Mouse (Mus musculus) hindbrain, embryonic 12.5 days (tissue): ENCODE results near the gene Nt5c. TPM values are rescaled to one million over a fixed set of nuclear protein-coding genes. Genes with fewer than 3 reads are reported as not detected.
"Not testable (repeated sequence)": the region's sequence is repeated elsewhere in the genome, so short reads cannot be mapped to it uniquely, and the experiment has no call there.

Source experiments
- ATAC-seq: fragments of 200-750 bp; cut with Nextera tagmentation; 2 replicates; pipeline ENCODE4 v1.8.0; 2017; ENCODE audit warnings: moderate TSS enrichment; ENCODE audit not compliant: low FRiP score
- H3K27ac ChIP-seq: fragments of 300-500 bp; sonication (generic); 2 replicates; pipeline ENCODE4 v1.5.1; 2016; ENCODE audit warnings: mild to moderate bottlenecking
- H3K27me3 ChIP-seq: fragments of 300-500 bp; sonication (generic); 2 replicates; pipeline ENCODE4 v1.6.1; 2016; ENCODE audit warnings: mild to moderate bottlenecking
- H3K36me3 ChIP-seq: fragments of 300-500 bp; sonication (generic); 2 replicates; pipeline ENCODE4 v1.6.1; 2016; ENCODE audit warnings: mild to moderate bottlenecking
- H3K4me1 ChIP-seq: fragments of 300-500 bp; sonication (generic); 2 replicates; pipeline ENCODE4 v1.6.1; 2016
- H3K4me2 ChIP-seq: fragments of 300-500 bp; sonication (generic); replicated peaks from 2 replicates; pipeline ENCODE4 v1.6.1; 2016; ENCODE audit warnings: mild to moderate bottlenecking
- H3K4me3 ChIP-seq: fragments of 300-500 bp; sonication (generic); 2 replicates; pipeline ENCODE4 v1.5.1; 2016; ENCODE audit warnings: mild to moderate bottlenecking
- H3K9ac ChIP-seq: fragments of 300-500 bp; sonication (generic); 2 replicates; pipeline ENCODE4 v1.6.1; 2016; ENCODE audit warnings: mild to moderate bottlenecking, moderate library complexity
- H3K9me3 ChIP-seq: fragments of 300-500 bp; sonication (generic); replicated peaks from 2 replicates; pipeline ENCODE4 v1.6.1; 2016; ENCODE audit warnings: mild to moderate bottlenecking
- WGBS: fragments of 180-500 bp; shearing (Covaris S2); methylation state at CpG from one replicate; pipeline ENCODE4 v1.1.7; 2016; 5-methylcytosine and 5-hydroxymethylcytosine counted together
- polyA plus RNA-seq: library from polyadenylated mRNA; unstranded; fragments of >200 nt; fragmentation: Nextera tagmentation; extraction: Ambion mirVana; gene quantifications from 2 replicates; pipeline ENCODE4 v1.2.1, GENCODE M21; 2016

Nt5c gene
- polyA plus RNA-seq, 1 experiment from 2014 or later = 81.5 TPM

DNA sequence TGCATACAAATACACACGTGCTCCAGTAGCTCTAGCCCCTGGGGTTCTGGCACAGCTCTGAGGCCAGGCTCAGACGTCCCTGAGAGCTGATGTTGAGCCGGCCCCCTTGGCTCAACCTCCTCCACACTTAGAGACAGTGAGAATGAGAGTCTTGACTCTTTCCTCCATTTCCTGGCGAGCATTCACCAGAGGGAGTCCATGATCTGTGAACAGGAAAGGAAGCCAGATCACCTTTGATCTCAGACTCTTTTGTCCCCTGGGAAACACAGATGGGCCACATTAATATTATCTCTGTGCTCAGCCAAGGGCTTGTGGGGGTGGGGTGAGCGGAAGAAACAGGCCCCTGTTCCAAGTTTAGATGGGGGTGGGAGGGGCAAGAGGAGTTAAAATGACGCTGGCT is 34.3 kb downstream of the Nt5c start:
- WGBS = 31% methylated on average over 6 of the region's 6 CpGs

DNA sequence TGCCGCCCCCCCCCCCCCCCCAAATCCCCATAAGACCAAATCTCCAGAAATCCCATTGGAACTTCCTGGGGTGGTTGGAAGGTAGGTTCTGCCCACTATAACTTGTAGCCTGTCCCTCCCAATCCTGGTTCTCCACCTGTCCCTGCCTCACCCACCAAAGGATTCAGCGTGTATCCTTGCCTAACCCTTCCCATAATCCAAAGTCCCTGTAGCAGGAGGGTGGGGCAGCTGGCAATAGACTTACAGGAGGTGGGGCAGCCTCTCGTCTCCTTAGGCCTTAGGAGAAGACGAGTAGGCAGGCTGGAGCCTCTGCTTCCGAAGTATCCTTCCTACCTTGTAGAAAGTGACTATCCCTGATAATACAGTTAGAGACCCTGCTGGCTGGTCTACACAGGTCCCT is 35.5 kb downstream of the Nt5c start:
- Histone ChIP-seq H3K27ac (no peak overlapping the region), H3K27me3 (no peaks in the 10 kb centered on the region), H3K9me3 (peaks cover 5% of the 10 kb centered on the region; the same call in 1 of the 2 replicates), H3K9ac (no peak overlapping the region), H3K4me1 (peaks cover 4% of the 10 kb centered on the region; the same call in 1 of the 2 replicates), H3K4me3 (no peak overlapping the region), H3K4me2 (no peak overlapping the region), H3K36me3 (no peaks in the 10 kb centered on the region)
- WGBS = 86% methylated on average over 5 of the region's 5 CpGs
- no peak for ATAC-seq

More for the DNA sequence above, 34.3 kb downstream of the Nt5c start:
- Histone ChIP-seq H3K9me3 (peaks cover 5% of the 10 kb centered on the region; the same call in 1 of the 2 replicates), H3K4me1 (peaks cover 4% of the 10 kb centered on the region; the same call in 1 of the 2 replicates), H3K27ac (no peak overlapping the region), H3K4me3 (no peak overlapping the region), H3K9ac (no peak overlapping the region), H3K27me3 (no peaks in the 10 kb centered on the region; the same call in none of the 2 replicates), H3K36me3 (no peaks in the 10 kb centered on the region), H3K4me2 (no peak overlapping the region)
- ATAC-seq = no peak

DNA sequence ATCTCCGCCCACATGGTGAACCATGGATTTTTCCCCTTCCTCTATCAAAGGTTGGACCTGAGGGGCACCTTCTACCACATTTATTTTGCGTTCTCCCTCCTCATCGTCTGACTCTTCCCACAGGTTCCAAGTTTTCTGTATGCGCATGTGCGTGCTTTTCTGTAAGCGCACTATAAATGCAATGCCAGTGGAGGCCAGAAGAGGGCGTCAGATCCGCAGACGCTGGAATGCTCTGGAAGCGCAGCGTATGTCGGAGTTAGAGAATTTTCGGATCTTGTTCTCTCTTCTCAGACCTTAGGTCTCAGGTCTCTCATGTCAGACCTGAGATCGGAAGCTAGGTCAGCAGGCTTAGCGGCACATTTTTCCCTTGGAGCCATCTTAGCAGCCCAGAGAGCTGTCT is 36.0 kb downstream of the Nt5c start:
- Histone ChIP-seq H3K27me3 (no peaks in the 10 kb centered on the region), H3K9me3 (peaks cover 5% of the 10 kb centered on the region; the same call in 1 of the 2 replicates), H3K4me3 (no peak overlapping the region), H3K27ac (no peak overlapping the region), H3K9ac (no peak overlapping the region), H3K4me2 (no peak overlapping the region), H3K36me3 (no peaks in the 10 kb centered on the region), H3K4me1 (peaks cover 4% of the 10 kb centered on the region; the same call in 1 of the 2 replicates)
- 87% methylated on average over 15 of the region's 15 CpGs for WGBS
- no peak for ATAC-seq

DNA sequence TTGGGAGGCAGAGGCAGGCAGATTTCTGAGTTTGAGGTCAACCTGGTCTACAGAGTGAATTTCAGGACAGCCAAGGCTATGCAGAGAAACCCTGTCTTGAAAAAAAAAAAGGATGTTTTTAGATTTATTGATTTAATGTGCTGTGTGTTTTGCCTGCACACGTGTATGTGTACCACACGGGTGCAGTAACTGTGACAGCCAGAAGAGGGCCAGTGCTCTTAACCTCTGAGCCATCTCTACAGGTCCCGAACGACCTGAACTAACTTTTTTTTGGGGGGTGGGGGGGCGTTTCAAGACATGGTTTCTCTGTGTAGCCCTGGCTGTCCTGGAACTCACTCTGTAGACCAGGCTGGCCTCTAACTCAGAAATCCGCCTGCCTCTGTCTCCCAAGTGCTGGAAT is 36.8 kb downstream of the Nt5c start:
- not testable (repeated sequence) for H3K4me3 ChIP-seq, H3K9me3 ChIP-seq, H3K27ac ChIP-seq, H3K4me2 ChIP-seq, H3K4me1 ChIP-seq, H3K27me3 ChIP-seq, H3K9ac ChIP-seq, ATAC-seq, H3K36me3 ChIP-seq
- 89% methylated on average over 6 of the region's 6 CpGs for WGBS

DNA sequence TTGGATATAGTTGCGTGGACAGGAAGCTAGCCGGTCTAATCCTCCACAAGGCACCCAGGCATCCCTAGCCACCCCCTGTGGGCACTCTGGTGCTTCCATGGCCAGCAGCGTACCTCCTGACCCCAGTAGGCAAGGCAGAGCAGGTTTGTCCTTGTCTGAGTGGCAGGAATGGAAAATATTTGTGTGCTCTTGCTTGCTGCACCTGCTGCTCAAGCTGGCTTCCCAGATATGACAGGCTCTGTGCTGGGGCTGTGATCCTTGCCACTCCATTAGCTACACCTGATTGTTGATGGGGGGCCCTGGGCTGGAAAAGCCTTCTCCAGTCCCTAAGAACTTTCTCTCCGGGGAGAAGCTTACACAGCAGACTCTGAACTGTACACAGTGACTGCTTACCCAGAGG is 38.4 kb downstream of the Nt5c start:
- peaks cover 4% of the 10 kb centered on the region; the same call in 1 of the 2 replicates for H3K4me1 ChIP-seq
- no peak overlapping the region for H3K4me3 ChIP-seq
- H3K9me3 ChIP-seq = peaks cover 5% of the 10 kb centered on the region; the same call in 1 of the 2 replicates
- ATAC-seq = no peak
- H3K4me2 ChIP-seq = no peak overlapping the region
- no peak overlapping the region for H3K27ac ChIP-seq
- H3K27me3 ChIP-seq = no peaks in the 10 kb centered on the region
- no peaks in the 10 kb centered on the region for H3K36me3 ChIP-seq
- 76% methylated on average over 4 of the region's 4 CpGs for WGBS
- no peak overlapping the region for H3K9ac ChIP-seq

DNA sequence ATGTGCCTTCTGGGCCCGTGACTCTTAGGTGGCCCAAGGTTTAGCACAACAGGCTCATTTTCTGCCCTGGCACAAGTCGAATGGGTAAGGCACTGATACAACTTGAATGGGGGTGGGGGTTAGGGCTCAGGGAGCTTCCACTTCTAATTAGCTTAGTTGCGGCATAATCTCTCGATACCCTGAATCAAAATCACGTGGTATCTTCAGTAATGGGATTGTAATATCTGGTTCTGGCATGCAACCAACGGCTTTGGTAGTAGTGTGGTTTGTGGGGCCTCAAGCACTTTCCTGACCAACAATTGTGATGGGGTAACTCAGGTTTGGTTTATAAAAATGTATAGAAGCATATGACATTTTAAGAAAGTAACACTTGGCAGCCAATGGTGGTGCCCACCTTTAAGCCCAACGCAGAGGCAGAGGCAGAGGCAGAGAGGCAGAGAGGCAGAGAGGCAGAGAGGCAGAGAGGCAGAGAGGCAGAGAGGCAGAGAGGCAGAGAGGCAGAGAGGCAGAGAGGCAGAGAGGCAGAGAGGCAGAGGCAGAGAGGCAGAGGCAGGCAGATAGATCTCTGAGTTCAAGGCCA is 39.3 kb downstream of the Nt5c start:
- H3K4me1 ChIP-seq = peaks cover under 1% of the 10 kb centered on the region; the same call in 1 of the 2 replicates
- no peak for ATAC-seq
- peaks cover 5% of the 10 kb centered on the region; the same call in 1 of the 2 replicates for H3K9me3 ChIP-seq
- 86% methylated on average over 7 of the region's 7 CpGs for WGBS
- no peak overlapping the region for H3K4me3 ChIP-seq
- H3K27ac ChIP-seq = no peak overlapping the region
- 0 out of 2 replicates have a peak, but pooled peaks cover 3% of the 10 kb centered on the region for H3K27me3 ChIP-seq
- no peak overlapping the region for H3K4me2 ChIP-seq
- H3K9ac ChIP-seq = no peak overlapping the region
- no peaks in the 10 kb centered on the region for H3K36me3 ChIP-seq

DNA sequence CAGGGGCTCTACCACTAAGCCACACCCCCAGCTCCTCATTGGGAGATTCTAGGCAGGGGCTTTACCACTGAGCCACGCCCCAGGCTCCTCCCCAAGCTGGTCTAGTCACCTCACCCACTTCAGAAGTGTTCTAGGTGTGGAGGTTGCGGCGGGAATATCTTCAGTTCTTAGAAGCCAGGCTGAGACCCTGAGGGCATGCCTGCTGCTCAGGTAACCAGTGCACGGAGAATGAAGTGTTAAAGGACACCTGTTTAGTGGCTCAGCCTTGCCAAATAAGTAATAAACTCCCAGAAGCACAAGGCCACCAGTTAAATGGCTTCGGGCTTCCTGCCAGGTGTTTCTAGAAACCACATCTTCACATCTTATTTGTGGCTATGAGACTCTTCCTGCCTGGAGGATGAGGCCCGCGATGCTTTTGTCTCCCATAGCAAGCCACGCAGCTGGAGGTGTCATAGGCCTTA is 39.9 kb downstream of the Nt5c start:
- no peak for ATAC-seq
- Histone ChIP-seq H3K9me3 (peaks cover 5% of the 10 kb centered on the region; the same call in 1 of the 2 replicates), H3K36me3 (no peaks in the 10 kb centered on the region), H3K9ac (no peak overlapping the region), H3K4me3 (no peak overlapping the region), H3K4me2 (no peak overlapping the region), H3K4me1 (no peaks in the 10 kb centered on the region), H3K27me3 (0 out of 2 replicates have a peak, but pooled peaks cover 3% of the 10 kb centered on the region), H3K27ac (no peak overlapping the region)
- 92% methylated on average over 8 of the region's 8 CpGs for WGBS

DNA sequence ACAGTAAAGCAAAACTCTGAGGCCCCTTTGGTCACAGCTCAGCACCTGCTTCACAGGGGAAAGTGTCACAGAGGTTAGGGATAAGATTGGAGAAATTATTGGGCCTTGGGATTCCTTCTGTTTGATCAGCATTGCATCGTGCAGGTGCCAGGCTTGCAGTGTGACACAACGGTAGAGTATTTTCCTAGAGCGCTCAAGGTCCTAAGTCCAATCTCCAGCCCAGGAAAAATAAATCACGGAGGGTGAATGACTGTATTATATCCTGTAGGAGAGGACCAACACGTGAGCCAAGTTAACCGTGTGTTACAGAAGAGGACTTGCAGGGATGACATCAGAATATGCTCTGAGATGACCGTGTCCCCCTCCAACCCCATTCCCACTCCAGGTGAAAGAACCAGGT is 41.5 kb downstream of the Nt5c start:
- H3K4me2 ChIP-seq = no peak overlapping the region
- H3K36me3 ChIP-seq = no peaks in the 10 kb centered on the region
- peaks cover 4% of the 10 kb centered on the region; the same call in 1 of the 2 replicates for H3K9me3 ChIP-seq
- H3K27me3 ChIP-seq = 0 out of 2 replicates have a peak, but pooled peaks cover 3% of the 10 kb centered on the region
- no peak overlapping the region for H3K4me3 ChIP-seq
- H3K9ac ChIP-seq = no peak overlapping the region
- H3K4me1 ChIP-seq = no peaks in the 10 kb centered on the region
- no peak for ATAC-seq
- no peak overlapping the region for H3K27ac ChIP-seq
- 95% methylated on average over 7 of the region's 7 CpGs for WGBS

DNA sequence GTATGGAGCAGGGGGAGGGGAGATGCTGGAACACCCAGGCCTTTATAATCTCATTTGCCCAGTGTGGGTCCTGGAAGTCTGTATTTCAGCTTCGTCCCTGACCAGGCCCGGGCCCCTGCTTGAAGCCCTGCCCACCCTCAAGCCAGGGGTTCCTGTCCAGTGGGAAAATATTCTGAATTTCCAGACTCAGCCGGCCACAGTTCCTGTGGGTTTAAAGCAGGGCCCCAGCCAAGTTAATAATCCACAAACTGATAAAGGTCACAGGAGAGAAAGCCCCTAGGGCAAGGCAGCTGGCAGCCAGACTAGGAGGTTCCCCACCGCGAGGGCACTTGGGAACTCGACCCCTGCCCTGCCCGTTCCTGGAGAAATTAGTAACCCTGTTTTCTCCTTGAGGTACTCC is 42.7 kb downstream of the Nt5c start:
- no peaks in the 10 kb centered on the region for H3K4me1 ChIP-seq
- 55% methylated on average over 7 of the region's 7 CpGs for WGBS
- no peak overlapping the region for H3K27ac ChIP-seq
- H3K36me3 ChIP-seq = no peaks in the 10 kb centered on the region
- ATAC-seq = no peak
- no peak overlapping the region for H3K9ac ChIP-seq
- H3K4me3 ChIP-seq = no peak overlapping the region
- H3K4me2 ChIP-seq = no peak overlapping the region
- H3K9me3 ChIP-seq = no peaks in the 10 kb centered on the region
- H3K27me3 ChIP-seq = 0 out of 2 replicates have a peak, but pooled peaks cover 3% of the 10 kb centered on the region

DNA sequence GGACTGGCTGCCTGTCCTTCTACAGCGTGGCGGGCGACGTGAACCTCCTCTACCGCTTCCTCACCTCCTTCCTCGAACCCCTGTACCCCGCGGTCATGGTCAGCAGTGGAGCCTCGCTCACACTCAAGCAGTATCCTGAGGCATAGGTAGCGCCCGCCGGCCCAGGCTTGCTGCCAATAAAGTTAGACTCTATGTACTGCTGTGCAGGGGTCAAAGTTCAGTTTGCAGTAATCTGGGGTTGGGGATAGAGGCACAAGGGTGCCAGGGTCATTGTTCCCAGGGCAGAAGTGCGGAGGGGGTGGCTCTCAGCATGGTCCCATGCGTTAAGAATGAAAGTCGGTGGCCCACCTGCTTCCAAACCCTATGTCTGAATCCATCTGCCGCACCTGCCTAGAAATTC is 43.6 kb downstream of the Nt5c start:
- Histone ChIP-seq H3K9me3 (no peaks in the 10 kb centered on the region), H3K27ac (no peak overlapping the region), H3K27me3 (0 out of 2 replicates have a peak, but pooled peaks cover 3% of the 10 kb centered on the region), H3K36me3 (no peaks in the 10 kb centered on the region), H3K4me1 (no peaks in the 10 kb centered on the region), H3K4me3 (no peak overlapping the region), H3K9ac (no peak overlapping the region), H3K4me2 (no peak overlapping the region)
- ATAC-seq = no peak
- WGBS = 82% methylated on average over 16 of the region's 16 CpGs

DNA sequence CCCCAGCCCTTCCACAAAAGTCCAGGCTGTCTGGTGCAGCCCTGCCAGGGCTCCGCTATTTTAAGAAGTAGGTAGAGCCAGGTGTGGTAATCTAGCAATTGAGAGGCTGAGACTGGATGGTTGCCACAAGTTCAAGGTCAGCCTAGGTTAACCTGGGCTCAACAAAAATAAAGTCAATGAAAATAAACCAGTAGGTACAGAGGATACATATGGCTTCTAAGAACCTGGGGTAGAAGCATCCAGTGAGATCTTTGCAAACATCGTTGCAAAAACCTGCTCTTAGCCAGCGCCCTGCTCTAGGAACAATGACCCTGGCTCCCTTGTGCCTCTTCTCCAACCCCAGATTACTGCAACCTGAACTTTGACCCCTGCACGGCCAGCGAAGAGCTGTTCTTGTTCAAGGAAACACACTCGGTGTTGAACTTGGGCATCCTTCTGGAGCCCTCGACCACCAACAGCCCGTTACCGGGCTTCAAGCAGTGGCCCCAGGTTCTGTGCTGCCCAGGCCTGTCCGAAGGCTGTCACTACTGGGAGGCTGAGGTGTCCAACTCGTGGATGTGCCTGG is 44.3 kb downstream of the Nt5c start:
- Histone ChIP-seq H3K27me3 (0 out of 2 replicates have a peak, but pooled peaks cover 3% of the 10 kb centered on the region), H3K9me3 (no peaks in the 10 kb centered on the region), H3K4me1 (no peaks in the 10 kb centered on the region), H3K4me3 (no peak overlapping the region), H3K36me3 (no peaks in the 10 kb centered on the region), H3K9ac (no peak overlapping the region), H3K27ac (no peak overlapping the region), H3K4me2 (no peak overlapping the region)
- WGBS = 88% methylated on average over 11 of the region's 11 CpGs
- no peak for ATAC-seq

DNA sequence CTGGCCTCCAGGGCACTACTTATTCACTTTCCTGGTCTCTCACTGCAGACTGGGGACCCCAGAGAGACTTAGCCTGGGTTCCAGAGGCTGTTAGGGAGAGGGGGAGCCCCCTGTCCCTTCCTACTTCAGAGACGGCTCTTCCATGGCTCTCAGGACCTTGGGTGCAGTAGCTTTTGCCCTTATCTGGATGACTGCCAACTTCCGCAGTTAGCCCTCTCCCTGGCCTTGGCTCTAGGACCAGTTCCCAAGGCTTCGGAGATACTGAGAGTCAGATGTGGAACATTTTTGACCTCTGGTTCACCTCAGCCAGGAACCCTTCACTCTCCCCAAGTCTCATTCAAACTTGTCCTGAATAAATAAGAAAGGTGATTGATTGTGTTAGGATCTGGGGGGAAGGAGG is 44.8 kb downstream of the Nt5c start:
- Histone ChIP-seq H3K4me2 (no peak overlapping the region), H3K4me3 (no peak overlapping the region), H3K9ac (no peak overlapping the region), H3K4me1 (no peaks in the 10 kb centered on the region), H3K36me3 (no peaks in the 10 kb centered on the region), H3K27me3 (0 out of 2 replicates have a peak, but pooled peaks cover 3% of the 10 kb centered on the region), H3K27ac (no peak overlapping the region), H3K9me3 (no peaks in the 10 kb centered on the region)
- 72% methylated on average over 3 of the region's 3 CpGs for WGBS
- ATAC-seq = no peak
